Mouse (Mus musculus) stomach, embryonic 14.5 days (tissue): Measurements from ENCODE around the gene Borcs5. TPM values are rescaled to one million over a fixed set of nuclear protein-coding genes. Genes with fewer than 3 reads are reported as not detected.

Source experiments
- ATAC-seq: fragments of 200-750 bp; cut with Nextera tagmentation; 2 replicates; pipeline ENCODE4 v1.8.0; 2017; ENCODE audit warnings: low read depth, moderate TSS enrichment; ENCODE audit not compliant: insufficient number of reproducible peaks, insufficient read depth, low FRiP score
- H3K27ac ChIP-seq: fragments of 300-500 bp; sonication (generic); 2 replicates; pipeline ENCODE4 v1.5.1; 2014; ENCODE audit warnings: mild to moderate bottlenecking, low read length, moderate library complexity, mixed read lengths
- H3K27me3 ChIP-seq: fragments of 300-500 bp; sonication (generic); 2 replicates; pipeline ENCODE4 v1.6.1; 2014; ENCODE audit warnings: low read length, control low read depth, mixed read lengths; ENCODE audit not compliant: control insufficient read depth, insufficient read depth
- H3K36me3 ChIP-seq: fragments of 300-500 bp; sonication (generic); 2 replicates; pipeline ENCODE4 v1.6.1; 2014; ENCODE audit warnings: mild to moderate bottlenecking, control low read depth, low read length, moderate library complexity, mixed read lengths; ENCODE audit not compliant: control insufficient read depth, insufficient read depth
- H3K4me1 ChIP-seq: fragments of 300-500 bp; sonication (generic); 2 replicates; pipeline ENCODE4 v1.6.1; 2014; ENCODE audit warnings: low read length, control low read depth, mixed read lengths; ENCODE audit not compliant: control insufficient read depth, insufficient read depth
- H3K4me2 ChIP-seq: fragments of 300-500 bp; sonication (generic); replicated peaks from 2 replicates; pipeline ENCODE4 v1.6.1; 2014; ENCODE audit warnings: low read depth, low read length, control low read depth
- H3K4me3 ChIP-seq: fragments of 300-500 bp; sonication (generic); 2 replicates; pipeline ENCODE4 v1.5.1; 2014; ENCODE audit warnings: low read depth, low read length, control low read depth
- H3K9ac ChIP-seq: fragments of 300-500 bp; sonication (generic); replicated peaks from 2 replicates; pipeline ENCODE4 v1.6.1; 2014; ENCODE audit warnings: low read depth, mild to moderate bottlenecking, control low read depth, low read length, moderate library complexity, mixed read lengths
- H3K9me3 ChIP-seq: fragments of 300-500 bp; sonication (generic); 2 replicates; pipeline ENCODE4 v1.6.1; 2016; ENCODE audit warnings: low read depth, low read length, control low read depth; ENCODE audit not compliant: control insufficient read depth
- WGBS: fragments of 180-500 bp; shearing (Covaris S2); extraction: QIAGEN DNeasy Blood & Tissue Kit; methylation state at CpG from one replicate; pipeline ENCODE4 v1.1.7; 2014; 5-methylcytosine and 5-hydroxymethylcytosine counted together
- polyA plus RNA-seq: library from polyadenylated mRNA; unstranded; fragments of >200 nt; fragmentation: Nextera tagmentation; extraction: Ambion mirVana; gene quantifications from 2 replicates; pipeline ENCODE4 v1.2.1, GENCODE M21; 2014

Borcs5 gene
- polyA plus RNA-seq, 1 experiment from 2014 or later, result 21.1 TPM

DNA sequence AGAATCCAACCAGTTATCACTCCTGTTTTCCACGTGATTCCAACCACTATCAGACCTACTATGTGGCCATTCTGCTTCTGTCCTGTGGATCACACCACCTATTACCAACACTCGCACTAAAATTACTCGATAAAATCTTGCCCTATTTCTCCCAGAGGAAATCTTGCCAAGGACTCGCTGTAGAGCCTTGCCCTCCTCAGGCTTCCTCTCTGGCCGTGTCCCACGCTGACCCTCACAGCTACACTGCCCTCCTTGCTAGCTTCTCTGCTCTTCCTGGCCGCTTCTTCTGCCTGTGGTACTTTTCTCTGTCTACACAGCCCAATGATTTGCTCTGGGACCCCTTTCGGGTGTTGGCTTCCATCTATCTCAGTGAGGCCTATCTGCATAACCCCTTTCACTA is 93.5 kb downstream of the Borcs5 start:
- Histone ChIP-seq H3K4me1 (no peaks in the 10 kb centered on the region), H3K9ac (no peak overlapping the region), H3K36me3 (peaks cover 3% of the 10 kb centered on the region; the same call in 1 of the 2 replicates), H3K4me2 (no peak overlapping the region), H3K27me3 (no peaks in the 10 kb centered on the region), H3K4me3 (no peak overlapping the region), H3K9me3 (no peaks in the 10 kb centered on the region), H3K27ac (no peak overlapping the region)
- WGBS, result 87% methylated on average over 8 of the region's 8 CpGs
- ATAC-seq, result no peak

DNA sequence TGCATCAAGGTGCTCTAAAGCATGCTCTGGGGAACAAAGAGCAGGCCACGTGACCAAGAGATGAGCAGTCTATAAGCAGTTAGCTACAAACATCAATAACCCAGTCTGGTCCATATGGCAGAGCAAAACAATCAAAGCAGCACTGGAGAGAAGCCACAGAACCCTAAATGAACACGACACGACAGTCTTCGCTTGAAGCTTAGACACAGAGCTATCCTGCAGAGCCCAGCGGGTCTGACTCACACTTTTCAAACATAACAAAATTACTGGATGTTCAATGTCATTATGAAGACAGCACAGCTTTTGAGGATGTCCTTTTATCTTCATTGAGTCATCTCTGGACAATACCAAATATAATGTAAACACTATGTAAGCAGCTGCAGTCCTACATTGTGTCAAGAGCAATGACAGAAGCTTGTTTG is 94.5 kb downstream of the Borcs5 start:
- H3K4me1 ChIP-seq, result no peaks in the 10 kb centered on the region
- no peaks in the 10 kb centered on the region for H3K27me3 ChIP-seq
- peak; percentile 46; the same call in 1 of the 2 replicates for ATAC-seq
- 59% methylated on average over 5 of the region's 5 CpGs for WGBS
- no peak overlapping the region for H3K9ac ChIP-seq
- no peaks in the 10 kb centered on the region for H3K9me3 ChIP-seq
- H3K27ac ChIP-seq, result no peak overlapping the region
- H3K4me3 ChIP-seq, result no peak overlapping the region
- no peak overlapping the region for H3K4me2 ChIP-seq
- peaks cover 4% of the 10 kb centered on the region; the same call in 1 of the 2 replicates for H3K36me3 ChIP-seq

- no peak overlapping the region for H3K9ac ChIP-seq
- 86% methylated on average over 3 of the region's 3 CpGs for WGBS
Observed at GRCm38 (mm10) chr6:134736853-134737252, 97.5 kb downstream of the Borcs5 start.

DNA sequence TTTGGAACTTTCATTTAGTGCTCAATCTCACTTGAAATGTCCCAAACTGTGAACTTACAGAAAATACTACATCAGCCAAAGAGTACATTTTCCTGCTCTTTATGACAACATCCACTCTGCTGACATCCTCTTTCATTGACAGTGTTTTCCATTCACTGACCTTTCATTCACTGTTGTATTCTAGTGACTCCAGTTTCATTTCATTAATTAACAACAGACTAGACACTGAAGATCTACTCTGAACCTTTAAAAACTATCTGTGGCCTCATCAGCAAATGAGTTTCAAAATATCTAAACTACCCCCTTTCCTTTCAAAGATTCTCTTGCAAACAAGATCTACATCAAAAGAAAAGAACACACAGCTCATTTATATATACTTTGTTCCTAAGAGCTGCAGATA is 104.3 kb downstream of the Borcs5 start:
- no peak for ATAC-seq
- Histone ChIP-seq H3K4me3 (no peak overlapping the region), H3K9ac (no peak overlapping the region), H3K36me3 (0 out of 2 replicates have a peak, but pooled peaks cover 7% of the 10 kb centered on the region), H3K27ac (no peak overlapping the region), H3K9me3 (no peaks in the 10 kb centered on the region), H3K4me1 (no peaks in the 10 kb centered on the region), H3K4me2 (no peak overlapping the region), H3K27me3 (no peaks in the 10 kb centered on the region)

More at GRCm38 (mm10) chr6:134736853-134737252, 97.5 kb downstream of the Borcs5 start:
- no peak overlapping the region for H3K4me2 ChIP-seq
- H3K27ac ChIP-seq, result no peak overlapping the region
- H3K4me1 ChIP-seq, result no peaks in the 10 kb centered on the region
- H3K9me3 ChIP-seq, result no peaks in the 10 kb centered on the region
- H3K4me3 ChIP-seq, result no peak overlapping the region
- no peaks in the 10 kb centered on the region for H3K27me3 ChIP-seq
- peaks cover 10% of the 10 kb centered on the region; the same call in 1 of the 2 replicates for H3K36me3 ChIP-seq
- no peak for ATAC-seq

GRCm38 (mm10) chr6:134745876-134746275 is 106.6 kb downstream of the Borcs5 start:
- H3K27me3 ChIP-seq, result no peaks in the 10 kb centered on the region
- H3K36me3 ChIP-seq, result no peaks in the 10 kb centered on the region
- 91% methylated on average over 7 of the region's 7 CpGs for WGBS
- no peaks in the 10 kb centered on the region for H3K9me3 ChIP-seq
- H3K4me1 ChIP-seq, result no peaks in the 10 kb centered on the region
- ATAC-seq, result no peak
- H3K9ac ChIP-seq, result no peak overlapping the region
- H3K27ac ChIP-seq, result no peak overlapping the region
- H3K4me2 ChIP-seq, result no peak overlapping the region
- H3K4me3 ChIP-seq, result no peak overlapping the region

GRCm38 (mm10) chr6:134748126-134748525 is 108.8 kb downstream of the Borcs5 start:
- no peak overlapping the region for H3K4me3 ChIP-seq
- no peaks in the 10 kb centered on the region for H3K36me3 ChIP-seq
- no peaks in the 10 kb centered on the region for H3K9me3 ChIP-seq
- WGBS, result 87% methylated on average over 3 of the region's 3 CpGs
- no peaks in the 10 kb centered on the region for H3K27me3 ChIP-seq
- H3K27ac ChIP-seq, result no peak overlapping the region
- ATAC-seq, result no peak
- H3K4me2 ChIP-seq, result no peak overlapping the region
- H3K9ac ChIP-seq, result no peak overlapping the region
- H3K4me1 ChIP-seq, result no peaks in the 10 kb centered on the region

- no peaks in the 10 kb centered on the region for H3K9me3 ChIP-seq
- H3K36me3 ChIP-seq, result no peaks in the 10 kb centered on the region
- 84% methylated on average over 4 of the region's 4 CpGs for WGBS
- no peak overlapping the region for H3K4me3 ChIP-seq
- no peaks in the 10 kb centered on the region for H3K4me1 ChIP-seq
- ATAC-seq, result no peak
- no peak overlapping the region for H3K27ac ChIP-seq
- H3K9ac ChIP-seq, result no peak overlapping the region
- no peak overlapping the region for H3K4me2 ChIP-seq
- no peaks in the 10 kb centered on the region for H3K27me3 ChIP-seq
Observed at GRCm38 (mm10) chr6:134751087-134751486, 111.8 kb downstream of the Borcs5 start.

GRCm38 (mm10) chr6:134751883-134752647 is 112.8 kb downstream of the Borcs5 start:
- Histone ChIP-seq H3K4me1 (no peaks in the 10 kb centered on the region), H3K36me3 (no peaks in the 10 kb centered on the region), H3K9ac (no peak overlapping the region), H3K27ac (no peak overlapping the region), H3K27me3 (no peaks in the 10 kb centered on the region), H3K4me2 (no peak overlapping the region), H3K4me3 (no peak overlapping the region), H3K9me3 (no peaks in the 10 kb centered on the region)
- no peak for ATAC-seq
- 83% methylated on average over 5 of the region's 5 CpGs for WGBS

DNA sequence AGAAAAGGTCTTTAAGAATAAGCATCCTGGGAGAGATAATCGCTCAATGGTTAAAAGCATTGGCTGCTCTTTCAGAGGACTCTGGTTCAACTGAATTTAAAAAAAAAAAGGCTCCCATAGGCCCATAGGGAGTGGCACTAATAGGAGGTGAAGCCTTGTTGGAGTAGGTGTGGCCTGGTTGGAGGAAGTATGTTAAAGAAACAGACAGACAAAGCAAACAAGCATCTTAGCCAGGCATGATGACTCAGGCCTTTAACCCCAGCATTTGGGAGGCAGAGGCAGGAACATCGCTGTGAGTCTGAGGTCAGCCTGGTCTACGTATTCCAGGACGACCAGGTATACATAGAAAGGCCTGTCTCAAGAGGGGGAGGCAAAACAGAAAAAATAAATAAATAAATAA is 114.1 kb downstream of the Borcs5 start:
- WGBS, result 92% methylated on average over 4 of the region's 4 CpGs
- no peak overlapping the region for H3K4me3 ChIP-seq
- no peaks in the 10 kb centered on the region for H3K9me3 ChIP-seq
- H3K4me1 ChIP-seq, result no peaks in the 10 kb centered on the region
- no peak for ATAC-seq
- no peak overlapping the region for H3K27ac ChIP-seq
- no peaks in the 10 kb centered on the region for H3K27me3 ChIP-seq
- H3K4me2 ChIP-seq, result no peak overlapping the region
- no peak overlapping the region for H3K9ac ChIP-seq
- no peaks in the 10 kb centered on the region for H3K36me3 ChIP-seq
